Mouse (Mus musculus): ENCODE measurements around the gene Atxn7l1.

Gene Atxn7l1

DNA sequence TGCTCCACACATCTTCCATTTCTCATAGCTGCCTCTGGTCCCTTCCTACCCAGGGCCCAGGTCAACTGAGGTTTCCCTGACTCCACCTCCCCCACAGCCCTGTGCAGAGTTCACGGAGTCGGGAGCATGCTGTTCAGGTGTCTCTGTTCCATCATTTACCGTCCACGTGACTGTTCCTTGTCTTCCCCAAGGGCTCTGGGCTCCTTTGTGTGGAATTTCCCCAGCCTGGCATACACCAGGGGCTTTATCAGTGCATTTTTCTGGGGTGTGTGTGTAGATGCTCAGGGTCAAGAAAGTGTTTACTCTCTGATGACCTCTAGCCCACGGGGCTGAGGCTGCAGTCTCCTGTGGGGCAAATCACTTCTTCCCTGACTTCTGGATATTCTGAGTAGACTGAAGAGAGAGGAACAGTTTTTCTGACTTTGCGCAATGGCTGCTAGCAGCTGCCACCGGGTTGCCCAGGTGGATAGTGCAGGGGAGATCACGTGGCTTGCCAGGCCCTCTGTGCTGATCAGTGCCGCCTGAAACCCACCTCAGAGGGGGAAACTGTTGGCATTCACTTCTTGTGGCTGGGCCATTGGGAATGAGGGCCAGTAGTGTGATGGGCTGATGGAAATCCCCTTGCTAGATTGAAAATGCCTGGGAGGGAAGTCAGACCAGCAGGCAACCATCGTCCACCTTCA lies 27.3 kb downstream of the Atxn7l1 start:
- in situ Hi-C loops (cut with MboI; ENCODE audit: low pct_unique_long_range_greater_than_20kb in 1 of 2, low sequenced_read_pairs in 2 of 2, unreplicated experiment in 1 of 2): no loop called here

DNA sequence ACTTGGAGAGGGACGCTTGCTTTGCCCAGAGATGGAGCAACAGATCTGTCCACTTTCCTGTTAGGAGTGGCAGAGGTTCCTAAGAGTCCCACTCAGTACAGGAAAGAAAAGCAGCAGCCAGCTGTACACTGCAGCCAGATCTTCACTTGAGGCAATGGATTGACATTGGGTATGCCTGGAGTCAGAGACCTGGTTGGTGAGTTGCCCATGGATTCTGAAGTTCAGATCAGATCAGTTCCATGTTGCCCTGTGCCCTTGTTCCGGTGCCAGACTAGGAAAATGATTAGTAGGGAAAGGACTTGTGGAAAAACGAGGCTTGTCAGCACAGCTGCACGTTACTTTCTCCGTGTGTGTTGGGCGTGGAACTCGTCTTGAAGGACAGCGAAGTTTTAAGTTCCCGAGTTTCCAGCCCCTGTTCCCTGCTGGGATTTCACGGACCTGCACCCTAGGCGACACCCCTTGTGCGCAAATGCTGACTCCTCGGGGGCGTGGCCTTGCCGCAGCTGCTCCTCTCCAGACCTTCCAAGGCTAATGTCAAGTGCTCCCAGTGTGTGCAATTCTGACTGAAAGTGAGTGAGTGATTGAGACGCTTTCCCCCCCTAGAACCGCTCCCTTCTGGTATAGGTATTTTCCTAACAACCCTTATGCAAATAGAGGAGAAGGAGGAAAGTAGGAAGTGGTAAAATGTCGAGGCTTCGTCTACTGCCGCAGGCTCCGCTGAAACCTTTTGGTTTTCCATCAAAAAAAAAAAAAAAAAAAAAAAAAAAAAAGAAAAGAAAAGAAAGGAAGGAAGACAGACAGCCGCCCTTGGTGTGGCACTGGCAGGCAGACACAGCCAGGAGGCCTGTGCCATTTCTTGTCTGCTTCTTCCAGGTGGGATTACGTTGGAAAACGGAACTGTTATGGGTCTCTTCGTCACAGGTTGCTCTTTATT lies 28.4 kb downstream of the Atxn7l1 start:
- in situ Hi-C loops (cut with MboI; ENCODE audit: low pct_unique_long_range_greater_than_20kb in 1 of 2, low sequenced_read_pairs in 2 of 2, unreplicated experiment in 1 of 2): no loop called here

DNA sequence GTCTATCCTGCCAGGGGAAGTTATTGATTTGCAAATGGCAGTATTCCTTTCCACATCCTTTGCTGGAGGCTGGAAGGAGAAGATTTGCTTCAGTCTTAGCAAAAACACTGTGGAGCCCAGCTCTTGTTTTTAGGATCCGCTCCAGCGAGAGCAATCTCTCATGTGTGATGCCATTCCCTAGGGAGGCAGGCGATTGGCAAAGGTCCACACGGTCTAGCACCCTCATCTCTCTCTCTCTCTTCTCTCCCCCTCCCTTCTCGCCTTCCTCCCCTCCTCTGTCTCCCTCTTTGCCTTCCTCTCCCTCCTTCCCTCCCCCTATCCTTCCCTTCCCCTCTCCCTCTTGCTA lies 29.0 kb downstream of the Atxn7l1 start:
- in situ Hi-C loops (cut with MboI; ENCODE audit: low pct_unique_long_range_greater_than_20kb in 1 of 2, low sequenced_read_pairs in 2 of 2, unreplicated experiment in 1 of 2): no loop called here

DNA sequence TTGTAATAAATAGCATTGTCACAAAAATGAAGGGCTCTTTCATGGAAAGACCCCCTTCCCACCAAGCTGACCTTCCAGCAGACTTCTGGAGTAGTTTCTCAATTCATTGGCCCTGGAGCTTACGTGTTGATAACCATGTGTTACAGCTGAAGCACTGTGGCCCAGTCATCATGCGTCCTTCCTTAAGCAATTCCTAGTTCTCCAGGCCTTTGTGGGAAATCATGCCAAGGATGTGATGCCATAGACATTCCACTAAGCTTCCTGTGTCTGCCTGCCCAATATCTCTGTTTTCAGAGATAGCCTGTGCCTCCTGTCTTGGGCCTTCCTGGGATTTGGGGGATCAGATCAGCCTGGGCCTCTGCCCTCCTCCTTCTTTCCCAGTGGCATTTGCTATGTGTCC lies 32.9 kb downstream of the Atxn7l1 start:
- in situ Hi-C loops (cut with MboI; ENCODE audit: low pct_unique_long_range_greater_than_20kb in 1 of 2, low sequenced_read_pairs in 2 of 2, unreplicated experiment in 1 of 2): no loop called here

DNA sequence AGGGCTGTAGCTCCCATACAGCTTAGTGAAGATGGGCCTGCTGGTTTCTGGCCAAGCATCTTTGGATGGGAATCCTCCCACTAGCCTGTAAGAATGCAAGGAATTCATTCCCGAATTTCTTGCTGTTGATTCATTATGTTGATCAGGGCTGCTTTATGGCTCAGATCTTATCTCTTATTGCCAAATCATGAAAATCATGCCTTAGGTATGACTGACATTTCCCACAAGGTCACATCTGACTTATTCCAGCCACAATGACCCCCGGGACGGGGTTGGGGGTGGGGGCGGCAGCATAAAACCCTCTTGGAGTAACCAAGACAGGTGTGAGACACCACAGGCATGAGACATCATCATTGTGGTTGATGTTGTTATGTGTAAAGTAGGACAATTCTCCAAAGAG lies 34.4 kb downstream of the Atxn7l1 start:
- in situ Hi-C loops (cut with MboI; ENCODE audit: low pct_unique_long_range_greater_than_20kb in 1 of 2, low sequenced_read_pairs in 2 of 2, unreplicated experiment in 1 of 2): no loop called here

DNA sequence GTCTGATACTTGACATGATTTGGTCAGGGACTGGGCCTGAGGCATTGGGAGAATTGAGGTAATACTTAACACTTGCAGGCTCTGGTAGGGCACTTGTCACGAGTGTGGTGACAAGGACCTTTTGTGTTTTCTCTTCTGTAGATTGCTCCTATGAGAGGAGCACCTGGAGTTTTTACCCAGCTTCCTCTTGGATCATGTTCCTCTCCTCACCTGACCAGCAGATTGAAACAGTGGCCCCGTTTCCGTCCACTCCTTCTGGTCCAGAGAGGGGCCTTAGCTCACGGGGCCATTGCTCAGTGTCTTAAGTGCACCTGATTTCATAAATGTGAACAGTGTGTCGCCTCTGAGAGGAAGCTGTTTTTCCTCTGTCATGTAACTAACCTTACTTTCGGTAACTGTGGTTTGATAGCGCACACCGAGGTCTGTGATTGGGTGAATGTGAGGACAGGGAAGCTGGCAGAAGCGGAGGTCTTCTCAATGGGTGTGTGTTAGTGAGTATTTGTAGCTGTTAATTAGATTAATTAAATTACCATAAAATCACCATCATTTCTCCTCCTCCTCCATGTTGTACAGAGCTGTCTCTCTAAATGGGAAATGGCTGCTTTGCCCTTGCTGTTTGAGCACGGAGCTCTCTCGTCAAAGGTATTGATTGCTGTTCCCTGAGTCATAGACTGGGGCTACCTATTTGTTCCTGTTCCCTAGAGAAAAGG lies 35.1 kb downstream of the Atxn7l1 start:
- in situ Hi-C loops (cut with MboI; ENCODE audit: low pct_unique_long_range_greater_than_20kb in 1 of 2, low sequenced_read_pairs in 2 of 2, unreplicated experiment in 1 of 2): no loop called here

DNA sequence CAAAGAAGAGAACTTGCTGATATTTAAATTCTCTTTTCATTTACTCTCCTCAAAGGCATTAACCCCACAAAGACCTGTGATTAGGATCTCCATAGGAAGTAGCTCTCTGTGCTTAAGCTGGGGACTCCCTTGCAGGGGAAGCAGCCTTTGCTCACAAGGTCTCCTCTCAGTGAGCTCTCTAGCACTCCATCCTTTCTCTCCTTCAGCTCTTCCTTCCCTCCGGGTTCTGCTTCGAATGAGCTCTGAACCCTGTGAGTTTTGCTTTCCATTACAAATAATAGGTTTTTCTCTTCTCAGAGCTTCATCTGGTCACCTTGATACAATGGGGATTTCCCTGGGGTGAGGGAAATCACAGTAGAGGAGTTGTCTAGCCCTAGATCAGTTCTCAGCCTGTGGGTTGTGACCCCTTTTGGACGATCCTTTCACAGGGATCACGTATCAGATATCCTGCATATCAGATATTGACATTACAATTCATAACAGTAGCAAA lies 35.7 kb downstream of the Atxn7l1 start:
- in situ Hi-C loops (cut with MboI; ENCODE audit: low pct_unique_long_range_greater_than_20kb in 1 of 2, low sequenced_read_pairs in 2 of 2, unreplicated experiment in 1 of 2): no loop called here

DNA sequence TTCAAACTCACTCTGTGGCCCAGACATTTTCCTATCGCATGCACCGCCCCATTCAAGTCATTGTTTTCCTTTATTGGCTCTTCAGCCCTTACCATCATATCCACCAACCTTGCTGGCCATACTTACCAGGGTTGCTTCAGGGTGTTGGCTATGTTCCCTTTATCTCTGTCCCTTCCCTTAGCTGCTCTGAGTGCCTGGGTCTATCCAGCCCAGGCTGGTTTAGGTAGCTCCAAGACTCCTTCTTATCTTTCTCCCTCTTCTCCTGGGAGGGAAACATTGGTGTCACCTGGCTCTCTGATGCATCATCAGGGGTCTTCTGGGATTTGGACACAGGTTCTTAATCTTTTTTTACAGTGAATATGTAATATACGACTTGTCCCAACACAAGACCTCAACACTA lies 36.6 kb downstream of the Atxn7l1 start:
- in situ Hi-C loops (cut with MboI; ENCODE audit: low pct_unique_long_range_greater_than_20kb in 1 of 2, low sequenced_read_pairs in 2 of 2, unreplicated experiment in 1 of 2): no loop called here

DNA sequence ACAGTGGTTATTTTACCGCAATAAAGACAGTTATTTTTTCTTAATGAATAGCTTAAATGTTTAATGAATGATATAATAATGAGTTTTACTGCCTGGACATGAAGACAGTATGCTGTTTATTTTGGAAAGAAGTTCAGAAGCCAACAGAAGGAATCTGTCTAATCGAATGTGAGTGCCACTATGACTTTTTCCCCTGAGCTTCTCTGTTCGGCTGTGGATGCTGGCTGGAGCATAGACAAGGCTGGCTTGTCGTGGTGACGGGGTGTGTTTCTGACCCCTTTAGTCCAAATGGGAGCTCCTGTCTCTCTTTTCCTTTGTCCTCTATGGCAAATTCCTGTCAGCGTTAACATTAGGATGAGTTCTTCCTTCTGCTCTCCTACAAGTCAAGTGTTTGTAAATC lies 37.6 kb downstream of the Atxn7l1 start:
- in situ Hi-C loops (cut with MboI; ENCODE audit: low pct_unique_long_range_greater_than_20kb in 1 of 2, low sequenced_read_pairs in 2 of 2, unreplicated experiment in 1 of 2): no loop called here

DNA sequence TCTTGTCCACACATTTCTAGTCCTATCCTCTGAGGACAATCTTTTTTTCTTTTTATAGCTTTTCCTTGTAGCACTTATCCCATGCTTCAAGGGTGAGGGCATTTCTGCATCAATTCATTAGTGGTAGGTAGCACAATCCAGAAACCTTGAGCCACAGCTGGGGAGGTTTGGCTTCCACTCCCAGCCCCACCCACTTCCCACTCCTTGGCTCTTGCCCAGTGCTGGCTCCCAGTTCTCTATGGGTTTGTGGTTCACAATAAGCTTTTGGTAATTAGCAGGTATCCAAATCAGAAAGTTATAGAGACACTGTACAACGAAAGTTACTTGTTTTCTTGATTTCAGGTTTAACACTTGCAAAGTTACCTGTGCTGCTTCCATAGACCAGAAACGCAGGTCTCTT lies 38.8 kb downstream of the Atxn7l1 start:
- in situ Hi-C loops (cut with MboI; ENCODE audit: low pct_unique_long_range_greater_than_20kb in 1 of 2, low sequenced_read_pairs in 2 of 2, unreplicated experiment in 1 of 2): no loop called here

DNA sequence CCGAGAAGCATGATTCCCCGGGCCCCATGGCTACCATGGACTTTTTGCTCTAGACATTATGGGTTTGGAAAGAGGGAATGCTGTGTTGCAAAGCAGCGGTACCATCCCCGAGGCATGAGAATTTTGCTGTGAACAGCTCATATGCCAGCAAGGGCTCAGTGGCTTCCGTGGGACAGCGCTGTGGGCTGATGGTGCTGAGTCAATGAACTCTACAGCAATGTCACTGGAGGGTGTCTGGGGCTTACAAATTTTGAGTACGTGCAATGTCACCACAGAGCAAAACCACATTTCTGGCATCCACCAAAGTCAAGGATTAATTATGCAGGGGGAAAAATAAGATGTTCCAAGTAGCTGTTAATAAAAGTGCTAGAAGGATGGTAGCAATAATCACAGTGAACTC lies 42.6 kb downstream of the Atxn7l1 start:
- in situ Hi-C loops (cut with MboI; ENCODE audit: low pct_unique_long_range_greater_than_20kb in 1 of 2, low sequenced_read_pairs in 2 of 2, unreplicated experiment in 1 of 2): no loop called here

DNA sequence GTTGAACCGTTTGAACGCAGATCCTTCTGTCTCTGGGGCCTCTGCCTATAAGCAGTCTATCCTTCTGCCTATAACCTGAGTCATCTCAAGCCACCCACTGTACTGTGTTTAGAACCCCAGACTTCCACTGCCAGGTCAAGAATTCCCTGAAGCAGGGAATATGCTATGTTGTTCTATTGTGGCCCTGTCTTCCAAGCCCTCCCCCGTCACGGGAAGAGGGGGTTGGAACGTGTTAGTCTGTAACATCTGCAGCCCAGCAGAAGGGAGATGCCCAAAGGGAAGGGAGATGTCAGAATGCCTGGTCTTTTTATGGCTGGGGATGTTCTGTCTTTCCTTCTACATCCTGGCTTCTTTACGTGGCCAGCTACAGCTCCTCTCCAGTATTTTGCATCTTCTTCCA lies 43.1 kb downstream of the Atxn7l1 start:
- in situ Hi-C loops (cut with MboI; ENCODE audit: low pct_unique_long_range_greater_than_20kb in 1 of 2, low sequenced_read_pairs in 2 of 2, unreplicated experiment in 1 of 2): no loop called here

DNA sequence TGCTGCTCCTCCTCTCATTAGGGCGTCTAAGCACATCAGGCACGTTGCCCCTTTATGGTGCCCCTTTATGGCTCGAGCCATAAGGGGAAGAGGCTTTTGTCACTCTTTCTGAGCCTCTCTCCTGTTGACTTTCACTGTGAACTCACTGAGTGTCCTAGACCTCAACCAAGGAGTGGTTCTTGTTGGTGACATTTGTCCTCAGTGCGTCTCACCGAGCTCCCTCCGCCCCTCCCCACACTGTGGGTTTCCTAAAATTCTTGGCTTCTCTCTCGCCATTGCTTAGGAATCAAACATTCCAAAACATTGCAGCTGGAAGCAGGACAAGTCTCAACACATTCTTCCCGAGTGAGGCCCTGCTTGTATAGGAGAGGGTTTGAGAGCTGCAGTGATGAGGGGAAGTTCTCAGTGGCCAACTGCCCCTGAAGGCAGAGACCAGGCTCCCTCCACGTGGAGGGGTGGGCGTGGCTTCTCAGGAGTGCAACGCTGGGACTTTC lies 46.0 kb downstream of the Atxn7l1 start:
- in situ Hi-C loops (cut with MboI; ENCODE audit: low pct_unique_long_range_greater_than_20kb in 1 of 2, low sequenced_read_pairs in 2 of 2, unreplicated experiment in 1 of 2): no loop called here

DNA sequence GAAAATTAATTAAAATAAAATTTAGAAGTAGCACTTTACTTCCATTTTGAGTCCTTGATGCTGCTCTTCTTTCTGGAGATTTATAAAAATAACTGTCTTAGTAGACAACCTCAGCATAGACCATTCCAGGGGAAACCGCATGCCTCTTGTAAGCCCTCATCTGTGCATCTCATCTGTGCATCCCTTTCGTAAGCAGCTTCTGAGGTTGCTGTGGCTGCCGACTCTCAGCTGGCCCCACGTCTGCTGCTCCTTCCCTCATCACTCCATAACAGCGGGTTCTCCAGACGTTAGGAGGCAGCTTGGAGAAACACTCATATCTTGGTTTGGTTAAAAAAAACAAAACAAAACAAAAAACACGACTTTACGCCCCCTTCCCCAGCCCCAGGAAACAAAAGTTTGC lies 47.7 kb downstream of the Atxn7l1 start:
- in situ Hi-C loops (cut with MboI; ENCODE audit: low pct_unique_long_range_greater_than_20kb in 1 of 2, low sequenced_read_pairs in 2 of 2, unreplicated experiment in 1 of 2): no loop called here

DNA sequence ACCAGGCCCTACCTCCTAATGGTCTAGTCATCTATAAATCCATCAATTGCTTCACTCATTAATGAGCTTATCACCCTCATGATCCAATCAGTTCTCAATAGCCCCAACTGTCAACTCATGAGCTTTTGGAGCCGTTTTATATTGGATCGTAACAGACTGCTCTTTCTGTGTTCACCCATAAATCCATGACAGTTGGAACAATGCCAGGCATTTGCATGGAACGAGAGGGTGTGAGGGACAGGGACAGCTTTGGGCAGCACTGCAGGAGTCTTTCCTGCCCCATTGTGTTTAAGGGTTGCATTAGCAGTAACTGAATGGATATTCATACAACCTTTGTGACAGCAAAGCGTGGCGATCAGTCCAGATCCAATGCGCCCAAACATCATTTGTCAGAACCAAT lies 49.8 kb downstream of the Atxn7l1 start:
- in situ Hi-C loops (cut with MboI; ENCODE audit: low pct_unique_long_range_greater_than_20kb in 1 of 2, low sequenced_read_pairs in 2 of 2, unreplicated experiment in 1 of 2): no loop called here

DNA sequence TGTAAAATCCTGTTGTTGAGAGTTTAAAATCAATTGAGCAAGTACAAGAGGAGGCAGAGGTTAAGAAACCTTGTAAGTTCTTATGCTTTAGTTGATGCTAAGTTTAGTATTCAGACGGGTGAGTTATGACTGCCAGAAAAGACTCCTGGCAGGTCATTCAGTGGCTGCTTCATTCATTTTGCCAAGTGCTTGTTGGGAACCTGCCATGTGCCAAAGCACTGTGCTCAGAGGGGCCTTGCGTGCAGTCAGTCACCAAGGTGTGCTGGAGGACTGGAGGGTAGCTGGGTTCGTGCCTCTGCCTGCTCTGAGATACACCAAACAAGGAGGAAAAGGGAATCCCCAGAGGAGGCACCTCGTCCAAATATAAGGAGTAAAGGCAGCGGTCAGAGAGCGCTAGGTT lies 50.3 kb downstream of the Atxn7l1 start:
- in situ Hi-C loops (cut with MboI; ENCODE audit: low pct_unique_long_range_greater_than_20kb in 1 of 2, low sequenced_read_pairs in 2 of 2, unreplicated experiment in 1 of 2): no loop called here

DNA sequence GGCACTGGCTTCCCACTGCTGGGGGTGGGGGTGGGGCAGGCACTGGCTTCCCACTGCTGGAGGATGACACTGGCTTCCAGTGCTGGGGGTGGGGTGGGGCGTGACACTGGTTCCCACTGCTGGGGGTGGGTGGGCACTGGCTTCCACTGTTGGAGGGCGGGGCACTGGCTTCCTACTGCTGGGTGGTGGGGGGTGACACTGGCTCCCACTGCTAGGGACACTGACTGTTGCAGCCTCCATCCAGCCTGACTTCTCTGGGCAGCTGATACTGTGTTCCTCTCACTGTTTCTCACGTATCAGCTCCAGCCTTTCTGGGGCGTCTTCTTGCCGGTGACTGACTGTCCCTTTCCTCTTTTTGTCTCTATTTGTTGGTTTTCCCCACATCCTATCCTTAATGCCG lies 53.6 kb downstream of the Atxn7l1 start:
- in situ Hi-C loops (cut with MboI; ENCODE audit: low pct_unique_long_range_greater_than_20kb in 1 of 2, low sequenced_read_pairs in 2 of 2, unreplicated experiment in 1 of 2): no loop called here

DNA sequence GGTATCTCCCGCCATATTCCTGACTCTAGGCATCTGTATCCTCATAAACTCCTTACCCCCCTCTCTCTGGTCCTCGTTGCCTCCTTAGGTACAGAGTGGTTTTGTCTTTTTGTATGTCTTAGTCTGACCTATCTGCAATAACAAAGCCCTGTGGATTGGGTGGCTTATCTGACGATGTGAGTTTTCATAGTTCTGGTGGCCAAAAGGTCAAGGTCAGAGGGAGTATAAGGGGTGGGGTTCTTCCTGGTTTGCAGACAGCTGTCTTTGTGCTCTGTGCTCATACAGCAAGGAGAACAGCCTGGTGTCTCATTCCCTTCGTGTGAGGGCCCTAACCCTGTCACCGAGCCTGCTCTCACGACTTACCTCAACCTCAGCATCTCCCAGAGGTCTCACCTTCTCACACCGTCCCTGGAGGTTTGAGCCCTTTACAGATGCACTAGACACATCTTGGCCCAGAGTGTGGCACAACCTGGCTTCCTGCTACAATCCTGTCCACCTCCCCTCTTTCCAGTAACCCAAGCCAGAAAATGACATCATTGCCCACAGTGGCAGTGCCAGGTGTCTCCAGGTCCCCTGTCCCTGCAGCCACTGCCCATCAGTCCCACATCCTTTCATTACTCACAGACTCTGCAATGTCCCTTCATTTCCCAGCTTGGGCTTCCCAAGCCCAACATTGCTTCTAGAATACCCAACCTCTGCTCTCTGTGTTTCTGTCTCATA lies 54.2 kb downstream of the Atxn7l1 start:
- in situ Hi-C loops (cut with MboI; ENCODE audit: low pct_unique_long_range_greater_than_20kb in 1 of 2, low sequenced_read_pairs in 2 of 2, unreplicated experiment in 1 of 2): no loop called here

DNA sequence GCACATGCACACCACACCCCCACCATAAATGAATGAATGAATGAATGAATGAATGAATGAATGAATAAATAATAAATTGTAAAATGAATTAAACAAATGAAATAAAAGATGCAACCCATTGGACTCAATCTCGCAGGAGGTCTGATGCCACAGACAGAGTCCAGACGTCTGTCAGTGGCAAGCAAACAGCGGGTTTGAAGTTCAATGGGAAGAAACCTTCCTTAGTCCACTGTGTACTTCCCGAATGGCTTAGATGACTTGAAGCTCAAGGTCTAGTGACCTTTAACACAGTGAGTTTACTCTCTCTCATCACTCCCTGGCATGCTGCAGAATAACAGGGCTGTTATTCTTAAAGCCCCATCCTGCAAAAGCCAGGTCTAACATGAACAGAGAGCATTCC lies 57.8 kb downstream of the Atxn7l1 start:
- in situ Hi-C loops (cut with MboI; ENCODE audit: low pct_unique_long_range_greater_than_20kb in 1 of 2, low sequenced_read_pairs in 2 of 2, unreplicated experiment in 1 of 2): no loop called here

Measured in mouse embryonic stem cell (cell line).